Mouse (Mus musculus): ENCODE results near the gene Mcrip2. TPM values are rescaled to one million over a fixed set of nuclear protein-coding genes. Genes with fewer than 3 reads are reported as not detected.

The Mcrip2 gene
- total RNA-seq, 1 experiment, result 12.3 TPM

DNA sequence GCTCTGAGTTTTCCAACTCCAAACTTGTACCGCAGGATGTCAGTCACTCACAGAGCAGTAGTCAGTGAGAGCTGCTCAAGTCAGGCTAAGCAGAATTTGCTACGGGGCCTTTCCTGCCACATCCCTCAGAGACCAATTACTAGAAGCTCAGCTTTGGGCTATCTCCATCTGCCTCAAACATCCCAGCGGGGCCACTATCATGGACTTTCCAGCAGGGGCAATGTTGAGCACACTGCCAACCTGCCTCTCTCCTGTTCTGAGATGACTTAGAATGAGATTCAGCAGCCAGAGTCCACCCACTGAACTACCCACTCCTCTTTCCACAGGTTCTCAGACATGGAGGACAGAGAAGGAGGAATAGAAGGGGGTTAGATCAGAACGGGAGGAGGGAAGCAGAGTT is 17.1 kb upstream of the Mcrip2 start:
- no peak for DNase-seq (ENCODE audit: low read depth, low spot score)
- H3K4me1 ChIP-seq (ENCODE audit: control insufficient read depth in 2 of 2, insufficient read depth in 2 of 2, low read length in 2 of 2, poor library complexity in 1 of 2), result peaks cover 8 to 32% of the 10 kb centered on the region in 2 experiments; a peak in 3 of 4 replicates
- no peaks in the 10 kb centered on the region for H3K9me3 ChIP-seq (ENCODE audit: control insufficient read depth, insufficient read depth, low read depth, low read length)
- in situ Hi-C loops (cut with MboI; ENCODE audit: low sequenced_read_pairs in 2 of 2, unreplicated experiment in 2 of 2), result no loop called here
- H3K27ac ChIP-seq (ENCODE audit: insufficient read depth, low read depth, low read length, poor library complexity, severe bottlenecking), result no peak overlapping the region; the same call in 1 of the 2 replicates
- TF ChIP-seq MAFK (IDR thresholded peaks at IDR 0.05; ENCODE audit: insufficient read depth, low read depth, low read length), result no peak
- TF ChIP-seq ZNF384 (IDR thresholded peaks at IDR 0.05; ENCODE audit: low read depth, low read length), result no peak
- no peak for TF ChIP-seq CHD2 (IDR thresholded peaks at IDR 0.05; ENCODE audit: low read depth, low read length)
- no peak for TF ChIP-seq ZC3H11A (IDR thresholded peaks at IDR 0.05; ENCODE audit: borderline replicate concordance, low read depth, low read length)
- no peak for TF ChIP-seq HCFC1 (IDR thresholded peaks at IDR 0.05; ENCODE audit: borderline replicate concordance, insufficient read depth, low read length)
- no peak overlapping the region for H3K9ac ChIP-seq (ENCODE audit: insufficient read depth, low read depth, low read length, poor library complexity, severe bottlenecking)
- H3K4me3 ChIP-seq (ENCODE audit: insufficient read depth in 1 of 2, low read depth in 1 of 2, low read length in 2 of 2, poor library complexity in 1 of 2, severe bottlenecking in 1 of 2), result no peak overlapping the region
- H3K36me3 ChIP-seq (ENCODE audit: control insufficient read depth, insufficient read depth, low read length, poor library complexity, severe bottlenecking), result peaks cover 30% of the 10 kb centered on the region

DNA sequence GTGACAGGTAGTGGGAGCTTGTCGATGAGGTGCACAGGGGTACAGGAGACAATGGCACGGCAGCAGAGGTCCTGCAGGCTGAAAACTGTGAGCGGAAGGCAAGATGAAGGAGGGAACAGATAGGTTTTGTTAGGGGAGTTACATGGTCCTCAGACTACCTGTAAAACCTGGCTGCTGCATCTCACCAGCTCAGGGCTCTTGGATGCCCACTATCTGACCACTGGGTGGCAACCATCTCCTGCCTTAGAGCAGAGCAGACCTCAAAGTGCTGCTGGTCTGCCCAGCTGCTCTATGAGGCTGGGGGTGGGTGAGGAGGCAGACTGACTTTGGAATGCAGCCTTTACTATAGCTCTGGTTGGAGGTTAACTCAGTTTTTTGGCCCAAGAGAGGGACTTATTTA is 15.3 kb upstream of the Mcrip2 start:
- no peak overlapping the region for H3K27ac ChIP-seq (ENCODE audit: insufficient read depth, low read depth, low read length, poor library complexity, severe bottlenecking)
- TF ChIP-seq MAFK (IDR thresholded peaks at IDR 0.05; ENCODE audit: insufficient read depth, low read depth, low read length) (no peak), HCFC1 (IDR thresholded peaks at IDR 0.05; ENCODE audit: borderline replicate concordance, insufficient read depth, low read length) (no peak), CHD2 (IDR thresholded peaks at IDR 0.05; ENCODE audit: low read depth, low read length) (no peak), ZNF384 (IDR thresholded peaks at IDR 0.05; ENCODE audit: low read depth, low read length) (no peak)
- DNase-seq (ENCODE audit: low read depth, low spot score), result no peak

DNA sequence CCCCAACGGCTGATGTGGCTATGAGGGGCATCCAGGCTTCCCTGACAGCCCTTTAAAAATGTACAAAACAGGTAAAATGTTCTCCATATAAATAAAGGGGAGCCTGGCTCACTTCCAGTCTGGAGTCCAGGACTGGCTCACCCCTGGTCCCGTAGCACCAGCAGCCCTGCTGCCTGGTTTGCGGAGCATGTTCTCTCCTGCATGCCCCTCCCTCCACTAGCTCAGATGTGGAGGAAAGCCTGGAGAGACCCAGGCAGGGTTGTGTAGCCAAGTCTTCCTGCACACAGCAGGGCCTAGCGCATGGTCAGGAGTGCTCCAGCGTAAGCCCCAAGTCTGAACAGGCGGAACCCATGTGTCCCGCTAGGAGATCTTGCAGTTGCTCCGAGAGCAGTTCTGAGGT is 14.7 kb upstream of the Mcrip2 start:
- H3K4me3 ChIP-seq (ENCODE audit: insufficient read depth in 1 of 2, low read depth in 1 of 2, low read length in 2 of 2, poor library complexity in 1 of 2, severe bottlenecking in 1 of 2), result no peak overlapping the region
- DNase-seq (ENCODE audit: low read depth, low spot score), result no peak
- H3K36me3 ChIP-seq (ENCODE audit: control insufficient read depth, insufficient read depth, low read length, poor library complexity, severe bottlenecking), result peaks cover 31% of the 10 kb centered on the region
- peaks cover 8 to 47% of the 10 kb centered on the region in 2 experiments; a peak in 3 of 4 replicates for H3K4me1 ChIP-seq (ENCODE audit: control insufficient read depth in 2 of 2, insufficient read depth in 2 of 2, low read length in 2 of 2, poor library complexity in 1 of 2)
- H3K9ac ChIP-seq (ENCODE audit: insufficient read depth, low read depth, low read length, poor library complexity, severe bottlenecking), result no peak overlapping the region
- in situ Hi-C loops (cut with MboI; ENCODE audit: low sequenced_read_pairs in 2 of 2, unreplicated experiment in 2 of 2), result no loop called here
- TF ChIP-seq MAFK (IDR thresholded peaks at IDR 0.05; ENCODE audit: insufficient read depth, low read depth, low read length) (no peak), ZC3H11A (IDR thresholded peaks at IDR 0.05; ENCODE audit: borderline replicate concordance, low read depth, low read length) (no peak), CHD2 (IDR thresholded peaks at IDR 0.05; ENCODE audit: low read depth, low read length) (no peak), HCFC1 (IDR thresholded peaks at IDR 0.05; ENCODE audit: borderline replicate concordance, insufficient read depth, low read length) (no peak)
- no peak overlapping the region for H3K27ac ChIP-seq (ENCODE audit: insufficient read depth, low read depth, low read length, poor library complexity, severe bottlenecking)
- no peaks in the 10 kb centered on the region for H3K9me3 ChIP-seq (ENCODE audit: control insufficient read depth, insufficient read depth, low read depth, low read length)

More for the DNA sequence above, 15.3 kb upstream of the Mcrip2 start:
- Histone ChIP-seq H3K4me3 (ENCODE audit: insufficient read depth in 1 of 2, low read depth in 1 of 2, low read length in 2 of 2, poor library complexity in 1 of 2, severe bottlenecking in 1 of 2) (no peak overlapping the region), H3K4me1 (ENCODE audit: control insufficient read depth in 2 of 2, insufficient read depth in 2 of 2, low read length in 2 of 2, poor library complexity in 1 of 2) (peaks cover 8 to 44% of the 10 kb centered on the region in 2 experiments; a peak in 3 of 4 replicates), H3K9me3 (ENCODE audit: control insufficient read depth, insufficient read depth, low read depth, low read length) (no peaks in the 10 kb centered on the region), H3K9ac (ENCODE audit: insufficient read depth, low read depth, low read length, poor library complexity, severe bottlenecking) (no peak overlapping the region), H3K36me3 (ENCODE audit: control insufficient read depth, insufficient read depth, low read length, poor library complexity, severe bottlenecking) (peaks cover 26% of the 10 kb centered on the region)
- in situ Hi-C loops (cut with MboI; ENCODE audit: low sequenced_read_pairs in 2 of 2, unreplicated experiment in 2 of 2), result no loop called here

DNA sequence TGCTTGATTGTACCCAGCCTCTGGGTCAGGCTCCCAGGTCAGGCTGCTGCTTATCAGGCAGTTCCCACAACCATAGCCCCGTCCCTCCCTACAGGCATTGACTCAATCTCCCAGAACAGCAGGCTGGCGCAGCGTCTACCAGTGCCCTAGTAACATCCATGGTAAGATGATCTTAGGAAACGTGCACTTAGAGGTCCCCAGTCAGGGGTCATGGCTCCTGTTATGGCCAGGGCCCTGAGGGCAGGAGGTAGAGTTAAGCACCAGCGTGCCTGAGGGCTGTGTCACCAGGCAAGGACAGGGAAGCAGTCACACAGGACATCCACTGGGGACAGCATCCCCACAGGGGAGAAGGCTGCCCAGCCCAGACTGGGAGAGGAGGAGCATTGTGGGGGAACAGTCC is 13.7 kb upstream of the Mcrip2 start:
- H3K27ac ChIP-seq (ENCODE audit: insufficient read depth, low read depth, low read length, poor library complexity, severe bottlenecking), result no peak overlapping the region

DNA sequence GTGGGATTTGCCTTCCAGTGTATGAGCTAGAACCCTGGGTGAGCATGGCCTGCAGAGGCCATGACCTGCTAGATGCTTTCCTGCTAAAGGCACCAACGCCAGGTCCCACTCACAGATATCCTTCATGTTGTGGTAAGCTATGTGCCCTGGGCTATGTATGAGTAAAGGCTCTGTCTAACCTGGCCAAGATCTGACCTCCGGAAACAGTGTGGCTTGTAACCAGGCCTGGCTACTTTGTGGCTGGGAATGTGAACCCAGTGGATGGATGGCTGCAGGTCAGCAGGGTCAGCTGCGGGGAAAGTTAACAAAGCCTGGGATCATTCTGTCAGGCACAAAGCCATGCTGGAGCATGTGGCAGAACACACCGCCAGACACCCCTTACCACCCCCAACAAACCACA is 13.1 kb upstream of the Mcrip2 start:
- Histone ChIP-seq H3K9me3 (ENCODE audit: control insufficient read depth, insufficient read depth, low read depth, low read length) (no peaks in the 10 kb centered on the region), H3K27ac (ENCODE audit: insufficient read depth, low read depth, low read length, poor library complexity, severe bottlenecking) (peak overlapping the region; percentile 38; the same call in 1 of the 2 replicates), H3K9ac (ENCODE audit: insufficient read depth, low read depth, low read length, poor library complexity, severe bottlenecking) (no peak overlapping the region), H3K4me3 (ENCODE audit: insufficient read depth in 1 of 2, low read depth in 1 of 2, low read length in 2 of 2, poor library complexity in 1 of 2, severe bottlenecking in 1 of 2) (no peak overlapping the region), H3K36me3 (ENCODE audit: control insufficient read depth, insufficient read depth, low read length, poor library complexity, severe bottlenecking) (peaks cover 34% of the 10 kb centered on the region), H3K4me1 (ENCODE audit: control insufficient read depth in 2 of 2, insufficient read depth in 2 of 2, low read length in 2 of 2, poor library complexity in 1 of 2) (peaks cover 8 to 45% of the 10 kb centered on the region in 2 experiments; a peak in 3 of 4 replicates)
- no peak for TF ChIP-seq HCFC1 (IDR thresholded peaks at IDR 0.05; ENCODE audit: borderline replicate concordance, insufficient read depth, low read length)
- no peak for TF ChIP-seq ZNF384 (IDR thresholded peaks at IDR 0.05; ENCODE audit: low read depth, low read length)
- no peak for TF ChIP-seq ZC3H11A (IDR thresholded peaks at IDR 0.05; ENCODE audit: borderline replicate concordance, low read depth, low read length)
- TF ChIP-seq CHD2 (IDR thresholded peaks at IDR 0.05; ENCODE audit: low read depth, low read length), result no peak
- in situ Hi-C loops (cut with MboI; ENCODE audit: low sequenced_read_pairs in 2 of 2, unreplicated experiment in 2 of 2), result no loop called here
- no peak for DNase-seq (ENCODE audit: low read depth, low spot score)

More for the DNA sequence above, 13.7 kb upstream of the Mcrip2 start:
- peaks cover 34% of the 10 kb centered on the region for H3K36me3 ChIP-seq (ENCODE audit: control insufficient read depth, insufficient read depth, low read length, poor library complexity, severe bottlenecking)
- no peak overlapping the region for H3K9ac ChIP-seq (ENCODE audit: insufficient read depth, low read depth, low read length, poor library complexity, severe bottlenecking)
- no peak overlapping the region for H3K4me3 ChIP-seq (ENCODE audit: insufficient read depth in 1 of 2, low read depth in 1 of 2, low read length in 2 of 2, poor library complexity in 1 of 2, severe bottlenecking in 1 of 2)
- H3K9me3 ChIP-seq (ENCODE audit: control insufficient read depth, insufficient read depth, low read depth, low read length), result no peaks in the 10 kb centered on the region
- DNase-seq (ENCODE audit: low read depth, low spot score), result no peak
- in situ Hi-C loops (cut with MboI; ENCODE audit: low sequenced_read_pairs in 2 of 2, unreplicated experiment in 2 of 2), result no loop called here
- TF ChIP-seq ZC3H11A (IDR thresholded peaks at IDR 0.05; ENCODE audit: borderline replicate concordance, low read depth, low read length), result no peak
- no peak for TF ChIP-seq MAFK (IDR thresholded peaks at IDR 0.05; ENCODE audit: insufficient read depth, low read depth, low read length)
- TF ChIP-seq HCFC1 (IDR thresholded peaks at IDR 0.05; ENCODE audit: borderline replicate concordance, insufficient read depth, low read length), result no peak
- no peak for TF ChIP-seq CHD2 (IDR thresholded peaks at IDR 0.05; ENCODE audit: low read depth, low read length)
- no peak for TF ChIP-seq ZNF384 (IDR thresholded peaks at IDR 0.05; ENCODE audit: low read depth, low read length)
- H3K4me1 ChIP-seq (ENCODE audit: control insufficient read depth in 2 of 2, insufficient read depth in 2 of 2, low read length in 2 of 2, poor library complexity in 1 of 2), result peaks cover 8 to 45% of the 10 kb centered on the region in 2 experiments; a peak in 3 of 4 replicates
